Mouse (Mus musculus) subcutaneous adipose tissue, adult 2 months (tissue): ENCODE data around the gene Cabp2. TPM values are rescaled to one million over a fixed set of nuclear protein-coding genes. Genes with fewer than 3 reads are reported as not detected.

ENCODE experiments used
- polyA plus RNA-seq: library from polyadenylated mRNA; depleted of rRNA; stranded (reverse); fragments of >200 nt; gene quantifications from 2 replicates; pipeline ENCODE4 v1.2.3, GENCODE M21; 2012; ENCODE audit warnings: low replicate concordance; rRNA removed

Gene Cabp2
- polyA plus RNA-seq: not detected in 2 replicates

GRCm38 (mm10) chr19:4081394-4081793 is at the start of gene Cabp2:
TSS of gene Cabp2 (plus strand) at chr19:4081578.

GRCm38 (mm10) chr19:4037788-4038232 is 43.6 kb upstream of the Cabp2 start, which contains the start of gene Gstp1:
TSS of gene Gstp1 (minus strand) at chr19:4037985.

GRCm38 (mm10) chr19:4045966-4046865 is 35.2 kb upstream of the Cabp2 start, which contains the start of gene Gstp2:
TSS of gene Gstp2 (minus strand) at chr19:4046023.

GRCm38 (mm10) chr19:4059069-4059740 is 22.2 kb upstream of the Cabp2 start, which contains the start of gene Gstp3:
TSS of gene Gstp3 (minus strand) at chr19:4059569.

GRCm38 (mm10) chr19:4096642-4097440 is 15.5 kb downstream of the Cabp2 start, which contains the start of gene Cdk2ap2:
TSS of gene Cdk2ap2 (plus strand) at chr19:4097182.

GRCm38 (mm10) chr19:4099837-4100717 is 18.7 kb downstream of the Cabp2 start, which contains the start of gene Pitpnm1:
TSS of gene Pitpnm1 (plus strand) at chr19:4099998.

GRCm38 (mm10) chr19:4125741-4126696 is 44.6 kb downstream of the Cabp2 start, which contains the start of gene Aip:
TSS of gene Aip (minus strand) at chr19:4125858.

Other genes starting within 250 kb of the Cabp2 start
- 12.1 and 35.7 TPM in 2 replicates for gene Chka, start 229.8 kb upstream of the Cabp2 start, polyA plus RNA-seq
- 152 and 212 TPM in 2 replicates for gene Tcirg1, start 174.4 kb upstream of the Cabp2 start, polyA plus RNA-seq
- 277 and 311 TPM in 2 replicates for gene Ndufs8, start 168.8 kb upstream of the Cabp2 start, polyA plus RNA-seq
- 11.6 and 18.9 TPM in 2 replicates for gene Aldh3b1, start 151.8 kb upstream of the Cabp2 start, polyA plus RNA-seq
- 165 and 222 TPM in 2 replicates for gene Unc93b1, start 146.4 kb upstream of the Cabp2 start, polyA plus RNA-seq
- 0.50 and 1.5 TPM in 2 replicates for gene Aldh3b3, start 122.9 kb upstream of the Cabp2 start, polyA plus RNA-seq
- gene Aldh3b2, start 109.2 kb upstream of the Cabp2 start, polyA plus RNA-seq: 23.0 and 56.2 TPM in 2 replicates
- 37.6 and 75.0 TPM in 2 replicates for gene Acy3, start 95.0 kb upstream of the Cabp2 start, polyA plus RNA-seq
- gene Tbx10, start 88.8 kb upstream of the Cabp2 start, polyA plus RNA-seq: not detected in 2 replicates
- 8.2 and 27.4 TPM in 2 replicates for gene Nudt8, start 81.0 kb upstream of the Cabp2 start, polyA plus RNA-seq
- 0.85 and 3.3 TPM in 2 replicates for gene Gm49405, start 81.0 kb upstream of the Cabp2 start, polyA plus RNA-seq
- 3.1 and 10.1 TPM in 2 replicates for gene Doc2g, start 78.3 kb upstream of the Cabp2 start, polyA plus RNA-seq
- gene Ndufv1, start 68.8 kb upstream of the Cabp2 start, polyA plus RNA-seq: 208 and 265 TPM in 2 replicates
- gene Gstp1, start 43.6 kb upstream of the Cabp2 start, polyA plus RNA-seq: 601 and 616 TPM in 2 replicates
- 48.1 and 59.0 TPM in 2 replicates for gene Gstp2, start 35.6 kb upstream of the Cabp2 start, polyA plus RNA-seq
- gene Gstp3, start 22.0 kb upstream of the Cabp2 start, polyA plus RNA-seq: 2.2 and 2.5 TPM in 2 replicates
- gene Cdk2ap2, start 15.6 kb downstream of the Cabp2 start, polyA plus RNA-seq: 139 and 211 TPM in 2 replicates
- 115 and 122 TPM in 2 replicates for gene Pitpnm1, start 18.4 kb downstream of the Cabp2 start, polyA plus RNA-seq
- 127 and 158 TPM in 2 replicates for gene Aip, start 44.3 kb downstream of the Cabp2 start, polyA plus RNA-seq
- gene Gpr152, start 58.2 kb downstream of the Cabp2 start, polyA plus RNA-seq: 0.26 and 0.43 TPM in 2 replicates
- 0.59 and 0.64 TPM in 2 replicates for gene Cabp4, start 62.5 kb downstream of the Cabp2 start, polyA plus RNA-seq
- gene Coro1b, start 67.0 kb downstream of the Cabp2 start, polyA plus RNA-seq: 355 and 367 TPM in 2 replicates
- 5.9 and 12.6 TPM in 2 replicates for gene Ptprcap, start 72.0 kb downstream of the Cabp2 start, polyA plus RNA-seq
- gene Rps6kb2, start 81.8 kb downstream of the Cabp2 start, polyA plus RNA-seq: 48.6 and 51.8 TPM in 2 replicates
- gene Carns1, start 93.9 kb downstream of the Cabp2 start, polyA plus RNA-seq: 12.9 and 15.8 TPM in 2 replicates
- 4.8 and 10.3 TPM in 2 replicates for gene Tbc1d10c, start 109.7 kb downstream of the Cabp2 start, polyA plus RNA-seq
- gene Ppp1ca, start 110.5 kb downstream of the Cabp2 start, polyA plus RNA-seq: 495 and 521 TPM in 2 replicates
- 37.6 and 43.6 TPM in 2 replicates for gene Rad9a, start 120.1 kb downstream of the Cabp2 start, polyA plus RNA-seq
- 8.6 and 37.5 TPM in 2 replicates for gene Clcf1, start 132.7 kb downstream of the Cabp2 start, polyA plus RNA-seq
- not detected in 2 replicates for gene AC109138.7, start 132.8 kb downstream of the Cabp2 start, polyA plus RNA-seq
- 133 and 268 TPM in 2 replicates for gene Pold4, start 150.3 kb downstream of the Cabp2 start, polyA plus RNA-seq
- gene Ssh3, start 187.6 kb downstream of the Cabp2 start, polyA plus RNA-seq: 50.2 and 94.5 TPM in 2 replicates
- gene Ankrd13d, start 201.6 kb downstream of the Cabp2 start, polyA plus RNA-seq: 3.6 and 11.6 TPM in 2 replicates
- 78.6 and 99.4 TPM in 2 replicates for gene Grk2, start 224.6 kb downstream of the Cabp2 start, polyA plus RNA-seq